Mouse (Mus musculus): ENCODE results near the gene Nol3. TPM values are rescaled to one million over a fixed set of nuclear protein-coding genes. Genes with fewer than 3 reads are reported as not detected.

Nol3 gene
- total RNA-seq, 1 experiment from 2014 or later: 4.4 TPM

DNA sequence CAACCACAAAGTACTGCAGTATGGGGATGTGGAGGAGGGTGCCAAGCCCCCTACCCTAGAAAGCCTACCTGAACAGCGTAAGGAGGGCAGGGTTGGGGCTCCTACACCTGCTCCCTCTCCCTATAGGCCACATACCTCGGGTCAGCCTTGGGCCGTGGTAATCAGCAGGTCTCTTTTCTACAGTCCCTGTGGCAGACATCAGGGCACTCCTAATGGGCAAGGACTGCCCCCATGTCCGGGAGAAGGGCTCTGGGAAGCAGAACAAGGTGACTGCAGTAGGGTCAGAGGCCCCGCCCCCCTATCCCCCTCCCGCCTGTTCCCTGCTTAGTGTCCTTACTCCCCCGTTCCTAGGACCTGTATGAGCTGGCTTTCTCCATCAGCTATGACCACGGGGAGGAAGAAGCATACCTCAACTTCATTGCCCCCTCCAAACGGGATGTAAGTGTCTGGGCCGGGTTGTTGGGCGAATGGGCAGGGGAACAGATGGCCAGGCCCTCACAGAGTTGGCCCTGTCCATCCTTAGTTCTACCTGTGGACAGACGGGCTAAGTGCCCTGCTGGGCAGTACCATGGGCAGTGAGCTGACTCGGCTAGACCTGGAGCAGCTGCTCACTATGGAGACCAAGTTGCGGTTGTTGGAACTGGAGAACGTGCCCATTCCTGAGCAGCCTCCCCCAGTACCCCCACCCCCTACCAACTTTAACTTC is 33.4 kb downstream of the Nol3 start:
- no peak for DNase-seq

DNA sequence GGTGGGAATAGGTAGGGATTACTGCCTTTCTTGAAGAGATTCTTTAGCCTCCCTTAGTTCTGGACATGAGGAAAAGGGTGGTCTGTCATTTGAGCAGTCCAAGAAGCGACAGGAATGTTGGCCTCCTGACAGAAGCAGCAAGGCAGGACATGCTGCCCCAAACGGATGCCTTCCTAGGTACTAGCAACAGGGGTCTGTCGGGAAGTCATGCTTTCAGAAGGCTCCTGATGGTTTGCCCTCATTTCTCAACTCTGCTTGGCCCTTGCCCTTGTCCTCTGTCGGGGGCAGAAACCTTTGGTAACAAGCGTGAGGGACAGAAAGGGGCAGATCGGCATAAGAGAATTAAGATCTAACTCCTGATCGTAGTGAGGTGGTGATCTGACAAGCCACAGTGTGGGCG is 34.2 kb downstream of the Nol3 start:
- no peak for DNase-seq

GRCm38 (mm10) chr8:105311718-105312117 is 35.8 kb downstream of the Nol3 start:
- no peak for DNase-seq

GRCm38 (mm10) chr8:105312891-105313481 is 37.0 kb downstream of the Nol3 start:
- no peak for DNase-seq

- DNase-seq: no peak
Measured at GRCm38 (mm10) chr8:105313622-105314402, 37.9 kb downstream of the Nol3 start.

DNA sequence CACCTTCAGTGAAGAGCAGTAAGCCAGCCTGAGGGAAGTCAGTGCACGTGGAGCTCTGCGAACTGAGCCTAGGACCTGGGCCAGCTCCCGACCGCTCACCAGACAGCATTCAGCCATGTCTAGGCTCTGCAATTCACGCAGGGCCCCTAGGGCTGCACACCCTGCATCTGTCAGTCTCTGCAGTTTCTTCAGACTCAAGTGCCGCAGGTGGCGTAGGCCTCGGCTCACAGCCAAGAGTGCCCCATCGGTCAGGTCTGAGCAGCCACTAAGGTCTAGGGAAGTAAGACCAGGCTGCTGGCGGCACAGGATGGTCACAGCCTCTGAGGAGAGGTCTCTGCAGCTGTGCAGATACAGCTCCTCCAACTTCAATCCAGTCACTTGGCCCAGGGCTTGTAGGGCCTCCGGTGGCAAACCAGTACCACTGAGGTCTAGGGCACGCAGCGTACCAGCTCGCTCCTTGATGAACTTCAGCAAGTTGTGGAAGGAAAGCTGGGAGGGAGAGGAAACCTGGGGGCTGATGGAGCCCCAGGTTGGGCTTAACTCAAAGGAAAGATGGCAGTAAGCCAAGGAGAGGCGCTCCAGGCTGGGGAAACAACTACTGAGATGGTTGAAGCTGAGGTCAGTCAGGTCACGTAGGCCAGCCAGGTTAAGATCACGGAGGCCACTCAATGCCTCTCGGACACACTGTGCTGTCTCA is 39.3 kb downstream of the Nol3 start:
- DNase-seq: no peak

- DNase-seq: no peak
Measured at GRCm38 (mm10) chr8:105317941-105318340, 42.0 kb downstream of the Nol3 start.

DNA sequence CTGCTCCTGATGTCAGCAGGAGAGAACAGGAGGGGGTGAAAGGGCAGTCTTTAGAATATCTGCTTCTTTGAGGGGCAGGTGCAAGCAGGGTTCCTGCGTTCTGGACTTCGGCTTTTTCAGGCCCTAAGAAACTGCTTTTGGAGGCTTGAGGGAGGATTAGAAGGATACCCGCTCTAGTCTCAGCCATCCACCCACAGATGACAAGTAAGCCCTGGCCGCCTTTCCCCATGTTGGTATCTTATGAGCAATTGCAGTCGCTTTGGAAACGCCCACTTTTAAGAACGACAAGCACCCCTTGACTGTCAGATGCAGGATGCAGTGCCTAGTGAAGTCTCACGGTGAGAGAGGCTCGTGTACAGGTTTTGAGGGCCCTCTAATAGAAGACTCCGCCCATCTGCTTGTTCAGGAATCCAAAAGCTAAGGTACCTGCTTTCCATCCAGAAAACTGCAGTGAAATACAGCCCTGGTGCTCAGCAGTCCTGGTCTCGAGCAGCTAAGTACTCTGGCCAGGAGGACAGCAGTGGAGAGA is 42.8 kb downstream of the Nol3 start:
- DNase-seq: no peak

- no peak for DNase-seq
Measured at GRCm38 (mm10) chr8:105323183-105323582, 47.2 kb downstream of the Nol3 start.

- no peak for DNase-seq
Measured at GRCm38 (mm10) chr8:105325641-105326093, 49.7 kb downstream of the Nol3 start.

- peak; percentile 96 for DNase-seq
Measured at GRCm38 (mm10) chr8:105326141-105326672, 50.3 kb downstream of the Nol3 start, which contains the start of the genes Lrrc29 and Tmem208. Lrrc29 (minus strand) TSS chr8:105326278. Tmem208 (plus strand) TSS chr8:105326354.

GRCm38 (mm10) chr8:105326968-105327367 is 51.0 kb downstream of the Nol3 start:
- DNase-seq: no peak

GRCm38 (mm10) chr8:105330325-105330724 is 54.4 kb downstream of the Nol3 start:
- no peak for DNase-seq

DNA sequence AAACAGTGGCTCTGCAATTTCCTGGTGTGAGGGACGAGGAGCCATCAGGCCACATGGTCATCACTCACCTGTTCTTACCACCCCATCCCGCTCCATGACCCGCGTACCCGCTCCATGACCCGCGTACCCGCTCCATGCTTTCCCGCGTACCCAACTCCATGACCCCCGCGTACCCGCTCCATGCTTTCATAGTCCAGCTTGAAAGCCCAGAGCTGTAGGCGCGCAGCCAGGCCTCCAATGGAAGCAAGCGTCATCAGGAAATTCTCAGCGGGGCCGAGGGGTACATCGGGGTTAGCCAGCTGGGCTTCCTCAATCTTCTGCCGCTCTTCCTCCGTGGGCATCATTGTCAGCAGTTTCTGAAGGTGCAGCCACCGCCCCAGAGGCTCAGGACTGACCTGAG is 55.5 kb downstream of the Nol3 start:
- DNase-seq: no peak

Small RNA genes lying within 50 kb of the gene (microRNA-seq; reads per million reads assigned to microRNA genes)
- gene Gm27320 (0 reads per million in 2 experiments), gene Mir328 (1,923 to 1,998 reads per million in 2 experiments)

Other genes starting within 250 kb of the Nol3 start
- 16.0 TPM in 1 of 2 replicates, not detected in the other for gene Ces3a, start 227.5 kb upstream of the Nol3 start, total RNA-seq (2021)
- 1.0 TPM in 1 of 2 replicates, not detected in the other for gene Ces3b, start 192.4 kb upstream of the Nol3 start, total RNA-seq (2021)
- not detected in 2 replicates for gene Ces4a, start 144.3 kb upstream of the Nol3 start, total RNA-seq (2021)
- 78.8 and 92.4 TPM in 2 replicates for gene Cbfb, start 105.5 kb upstream of the Nol3 start, total RNA-seq (2021)
- 27.9 and 34.5 TPM in 2 replicates for gene D230025D16Rik, start 51.0 kb upstream of the Nol3 start, total RNA-seq (2021)
- gene B3gnt9, start 21.0 kb upstream of the Nol3 start, total RNA-seq (2021): 1.2 and 2.1 TPM in 2 replicates
- 18.7 and 21.7 TPM in 2 replicates for gene Tradd, start 11.5 kb upstream of the Nol3 start, total RNA-seq (2021)
- gene Fbxl8, start 11.5 kb upstream of the Nol3 start, total RNA-seq (2021): 3.7 and 4.5 TPM in 2 replicates
- gene Hsf4, start 6.3 kb upstream of the Nol3 start, total RNA-seq (2021): 0.70 and 1.1 TPM in 2 replicates
- 1.9 and 3.7 TPM in 2 replicates for gene 4931428F04Rik, start 13.7 kb downstream of the Nol3 start, total RNA-seq (2021)
- 28.1 and 32.0 TPM in 2 replicates for gene Exoc3l, start 20.0 kb downstream of the Nol3 start, total RNA-seq (2021)
- gene E2f4, start 21.5 kb downstream of the Nol3 start, total RNA-seq (2021): 44.1 and 45.5 TPM in 2 replicates
- 3.9 and 9.8 TPM in 2 replicates for gene Elmo3, start 29.5 kb downstream of the Nol3 start, total RNA-seq (2021)
- 4.9 and 7.4 TPM in 2 replicates for gene Lrrc29, start 50.1 kb downstream of the Nol3 start, total RNA-seq (2021)
- gene Tmem208, start 50.2 kb downstream of the Nol3 start, total RNA-seq (2021): 61.4 and 66.9 TPM in 2 replicates
- 14.0 and 18.4 TPM in 2 replicates for gene Fhod1, start 71.8 kb downstream of the Nol3 start, total RNA-seq (2021)
- 1.3 and 2.7 TPM in 2 replicates for gene Slc9a5, start 72.7 kb downstream of the Nol3 start, total RNA-seq (2021)
- gene Plekhg4, start 97.1 kb downstream of the Nol3 start, total RNA-seq (2021): 0.76 and 0.82 TPM in 2 replicates
- not detected in 2 replicates for gene Kctd19, start 137.4 kb downstream of the Nol3 start, total RNA-seq (2021)
- gene Lrrc36, start 137.4 kb downstream of the Nol3 start, total RNA-seq (2021): 3.8 and 6.1 TPM in 2 replicates
- 22.7 and 27.4 TPM in 2 replicates for gene Tppp3, start 195.4 kb downstream of the Nol3 start, total RNA-seq (2021)
- 17.7 and 20.6 TPM in 2 replicates for gene Zdhhc1, start 220.8 kb downstream of the Nol3 start, total RNA-seq (2021)
- gene Hsd11b2, start 242.6 kb downstream of the Nol3 start, total RNA-seq (2021): 0.15 TPM in 1 of 2 replicates, not detected in the other